Mouse (Mus musculus) liver, embryonic 11.5 days (tissue): ENCODE data around the gene Ddx46. TPM values are rescaled to one million over a fixed set of nuclear protein-coding genes. Genes with fewer than 3 reads are reported as not detected.
A peak's percentile ranks its signal among the peaks of the same experiment; 100 is the strongest.

ENCODE experiments used
- ATAC-seq: fragments of 200-750 bp; cut with Nextera tagmentation; replicated peaks from 2 replicates; pipeline ENCODE4 v1.8.0; 2017; ENCODE audit warnings: moderate number of reproducible peaks, mild to moderate bottlenecking, moderate TSS enrichment, moderate library complexity; ENCODE audit not compliant: low FRiP score
- DNase-seq: peaks from one replicate; pipeline ENCODE4 v3.0.0-alpha.2; 2017; ENCODE audit warnings: low spot score
- H3K27ac ChIP-seq: fragments of 300-500 bp; sonication (generic); 2 replicates; pipeline ENCODE4 v1.5.1; 2014; ENCODE audit warnings: mild to moderate bottlenecking, low read depth, low read length, control low read depth
- H3K27me3 ChIP-seq: fragments of 300-500 bp; sonication (generic); replicated peaks from 2 replicates; pipeline ENCODE4 v1.6.1; 2014; ENCODE audit warnings: low read length, mixed read lengths; ENCODE audit not compliant: control insufficient read depth, insufficient read depth
- H3K36me3 ChIP-seq: fragments of 300-500 bp; sonication (generic); 2 replicates; pipeline ENCODE4 v1.6.1; 2014; ENCODE audit warnings: mild to moderate bottlenecking, low read length, moderate library complexity, mixed read lengths; ENCODE audit not compliant: control insufficient read depth, insufficient read depth
- H3K4me1 ChIP-seq: fragments of 300-500 bp; sonication (generic); replicated peaks from 2 replicates; pipeline ENCODE4 v1.6.1; 2014; ENCODE audit warnings: low read length, mixed read lengths; ENCODE audit not compliant: control insufficient read depth, insufficient read depth
- H3K4me2 ChIP-seq: fragments of 300-500 bp; sonication (generic); 2 replicates; pipeline ENCODE4 v1.6.1; 2014; ENCODE audit warnings: mild to moderate bottlenecking, control low read depth, moderate library complexity
- H3K4me3 ChIP-seq: fragments of 300-500 bp; sonication (generic); 2 replicates; pipeline ENCODE4 v1.5.1; 2014; ENCODE audit warnings: low read depth, low read length, control low read depth
- H3K9ac ChIP-seq: fragments of 300-500 bp; sonication (generic); 2 replicates; pipeline ENCODE4 v1.6.1; 2014; ENCODE audit warnings: low read depth, low read length, control low read depth
- H3K9me3 ChIP-seq: fragments of 300-500 bp; sonication (generic); 2 replicates; pipeline ENCODE4 v1.6.1; 2016; ENCODE audit warnings: low read length, inconsistent platforms, mixed read lengths; ENCODE audit not compliant: control insufficient read depth
- WGBS: fragments of 180-500 bp; shearing (Covaris S2); extraction: QIAGEN DNeasy Blood & Tissue Kit; methylation state at CpG from one replicate; pipeline ENCODE4 v1.1.7; 2014; 5-methylcytosine and 5-hydroxymethylcytosine counted together
- polyA plus RNA-seq: library from polyadenylated mRNA; unstranded; fragments of >200 nt; fragmentation: Nextera tagmentation; extraction: Ambion mirVana; gene quantifications from 2 replicates; pipeline ENCODE4 v1.2.1, GENCODE M21; 2014

Gene Ddx46
- 51.5 and 54.0 TPM in 2 replicates for polyA plus RNA-seq

- peak within 1 kb of the TSS; percentile 100 for H3K4me3 ChIP-seq
- H3K9ac ChIP-seq = peak within 1 kb of the TSS; percentile 94
- peaks cover 17% of the 10 kb centered on the region for H3K36me3 ChIP-seq
- peak within 1 kb of the TSS; percentile 68 for H3K27ac ChIP-seq
- H3K9me3 ChIP-seq = no peaks in the 10 kb centered on the region
- ATAC-seq (peak; percentile 92), DNase-seq (peak; percentile 88)
- H3K4me1 ChIP-seq = peaks cover 9% of the 10 kb centered on the region
- H3K4me2 ChIP-seq = peak within 1 kb of the TSS; percentile 74
- 5% methylated on average over 30 of the region's 30 CpGs for WGBS
- H3K27me3 ChIP-seq = no peaks in the 10 kb centered on the region
Measured at GRCm38 (mm10) chr13:55634639-55635127, at the start of gene Ddx46. TSS of gene Ddx46 (plus strand) at chr13:55635027.

DNA sequence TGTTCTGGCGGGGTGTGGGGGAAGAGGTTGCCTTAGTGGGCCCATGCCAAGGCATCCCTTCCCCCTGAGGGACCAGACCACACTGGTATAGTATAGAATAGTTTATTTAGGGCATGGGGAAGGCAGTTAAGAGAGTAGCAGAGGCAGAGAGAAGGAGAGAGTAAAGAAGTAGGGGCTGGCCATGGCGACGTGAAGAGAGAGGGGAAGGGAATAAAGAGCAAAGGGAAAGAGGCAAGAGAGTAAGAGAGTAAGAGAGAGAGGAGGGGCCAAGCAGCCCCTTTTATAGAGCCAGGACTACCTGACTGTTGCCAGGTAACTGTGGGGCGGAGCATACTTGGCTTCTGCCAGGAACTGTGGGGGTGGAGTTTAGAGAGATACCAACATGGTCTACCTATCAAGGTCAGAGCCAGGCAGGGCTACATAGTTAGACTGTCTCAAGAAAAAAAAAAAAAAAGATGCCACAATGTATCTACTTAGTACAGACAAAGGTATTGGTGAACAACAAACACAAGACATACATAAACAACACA is 42.8 kb upstream of the Ddx46 start:
- no peak for DNase-seq
- Histone ChIP-seq H3K4me1 (peaks cover 2% of the 10 kb centered on the region; the same call in 1 of the 2 replicates), H3K9ac (no peak overlapping the region), H3K27ac (no peak overlapping the region), H3K9me3 (no peaks in the 10 kb centered on the region), H3K4me2 (no peak overlapping the region; the same call in 1 of the 2 replicates), H3K36me3 (peaks cover 16% of the 10 kb centered on the region), H3K27me3 (no peaks in the 10 kb centered on the region), H3K4me3 (no peak overlapping the region)
- WGBS = 72% methylated on average over 4 of the region's 4 CpGs
- peak; percentile 44; the same call in 1 of the 2 replicates for ATAC-seq

GRCm38 (mm10) chr13:55592512-55593253 is 42.1 kb upstream of the Ddx46 start:
- Histone ChIP-seq H3K27me3 (no peaks in the 10 kb centered on the region), H3K4me2 (peak overlapping the region; percentile 81), H3K9ac (peak overlapping the region; percentile 93), H3K9me3 (no peaks in the 10 kb centered on the region), H3K36me3 (peaks cover 19% of the 10 kb centered on the region), H3K27ac (0 out of 2 replicates have a peak overlapping the region, but pooled peaks have one; percentile 34), H3K4me1 (peaks cover 2% of the 10 kb centered on the region; the same call in 1 of the 2 replicates), H3K4me3 (peak overlapping the region; percentile 95)
- ATAC-seq (peak; percentile 98), DNase-seq (peak; percentile 93)
- WGBS = 4% methylated on average over 29 of the region's 29 CpGs

DNA sequence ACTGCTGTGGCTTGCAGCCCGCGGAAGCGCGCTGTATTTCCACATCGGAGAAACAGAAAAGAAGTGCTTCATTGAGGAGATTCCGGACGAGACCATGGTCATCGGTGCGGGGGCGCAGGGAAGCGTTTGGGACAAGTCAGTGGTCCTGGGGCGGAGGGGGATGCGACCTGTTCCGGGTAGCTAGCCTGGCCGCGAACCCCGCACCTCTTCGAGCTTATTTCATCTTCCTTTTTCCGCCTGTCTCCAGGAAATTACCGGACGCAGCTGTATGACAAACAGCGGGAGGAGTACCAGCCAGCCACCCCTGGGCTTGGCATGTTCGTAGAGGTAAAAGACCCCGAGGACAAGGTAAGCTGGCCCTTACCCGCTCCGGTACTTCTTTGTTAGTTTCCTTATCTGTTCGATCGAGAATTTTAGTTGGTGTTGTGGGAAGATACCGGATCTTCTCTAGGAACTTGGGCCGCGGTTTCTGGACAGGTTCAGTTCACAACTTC is 41.5 kb upstream of the Ddx46 start:
- 0 out of 2 replicates have a peak overlapping the region, but pooled peaks have one; percentile 34 for H3K27ac ChIP-seq
- peaks cover 23% of the 10 kb centered on the region for H3K36me3 ChIP-seq
- no peaks in the 10 kb centered on the region for H3K9me3 ChIP-seq
- no peaks in the 10 kb centered on the region for H3K27me3 ChIP-seq
- H3K4me3 ChIP-seq = peak overlapping the region; percentile 95
- peak overlapping the region; percentile 81 for H3K4me2 ChIP-seq
- peaks cover 2% of the 10 kb centered on the region; the same call in 1 of the 2 replicates for H3K4me1 ChIP-seq
- ATAC-seq = peak; percentile 37; the same call in 1 of the 2 replicates
- under 1% methylated on average over 31 of the region's 31 CpGs for WGBS
- H3K9ac ChIP-seq = peak overlapping the region; percentile 93
- no peak for DNase-seq

DNA sequence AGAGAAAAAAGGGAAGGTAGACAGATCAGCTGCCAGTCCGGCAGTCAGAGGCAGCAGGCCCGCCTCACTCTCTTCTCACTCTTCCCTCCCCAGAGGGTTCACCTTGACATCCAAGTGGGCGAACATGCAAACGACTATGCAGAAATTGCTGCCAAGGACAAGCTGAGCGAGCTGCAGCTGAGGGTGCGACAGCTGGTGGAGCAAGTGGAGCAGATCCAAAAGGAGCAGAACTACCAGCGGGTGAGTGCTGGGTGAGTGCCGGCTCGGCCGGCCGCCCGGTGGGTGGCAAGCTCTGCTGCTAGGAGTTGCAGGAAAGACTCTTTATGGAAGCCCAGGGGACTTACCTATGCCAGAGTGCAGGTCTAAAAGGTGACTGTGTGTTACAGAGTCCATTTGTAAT is 39.5 kb upstream of the Ddx46 start:
- 93% methylated on average over 12 of the region's 12 CpGs for WGBS
- Histone ChIP-seq H3K9me3 (no peaks in the 10 kb centered on the region), H3K4me2 (no peak overlapping the region), H3K27me3 (no peaks in the 10 kb centered on the region), H3K27ac (no peak overlapping the region), H3K36me3 (peaks cover 23% of the 10 kb centered on the region), H3K9ac (no peak overlapping the region), H3K4me1 (peaks cover 6% of the 10 kb centered on the region; the same call in 1 of the 2 replicates), H3K4me3 (no peak overlapping the region)
- ATAC-seq = no peak
- no peak for DNase-seq

DNA sequence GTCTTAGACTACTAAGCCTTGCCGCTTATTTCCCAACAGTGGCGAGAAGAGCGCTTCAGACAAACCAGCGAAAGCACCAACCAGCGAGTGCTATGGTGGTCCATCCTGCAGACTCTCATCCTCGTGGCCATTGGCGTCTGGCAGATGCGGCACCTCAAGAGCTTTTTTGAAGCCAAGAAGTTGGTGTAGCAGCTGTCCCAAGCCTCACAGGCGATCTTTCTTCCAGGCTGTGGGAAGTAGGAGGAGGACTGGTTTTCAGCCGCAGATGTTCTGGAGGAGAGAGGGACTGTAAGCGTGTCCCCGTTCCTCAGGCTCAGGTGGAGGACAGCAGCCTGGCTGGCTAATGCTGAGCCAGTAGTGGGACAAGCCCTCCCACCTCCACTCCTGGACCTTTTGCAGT is 38.0 kb upstream of the Ddx46 start:
- Histone ChIP-seq H3K9ac (no peak overlapping the region), H3K36me3 (peaks cover 23% of the 10 kb centered on the region), H3K9me3 (no peaks in the 10 kb centered on the region), H3K27ac (no peak overlapping the region), H3K4me3 (no peak overlapping the region), H3K4me2 (no peak overlapping the region), H3K27me3 (no peaks in the 10 kb centered on the region), H3K4me1 (peaks cover 11% of the 10 kb centered on the region)
- DNase-seq = no peak
- 96% methylated on average over 12 of the region's 12 CpGs for WGBS
- no peak for ATAC-seq

GRCm38 (mm10) chr13:55599566-55600540 is 35.0 kb upstream of the Ddx46 start, which contains the start of gene B4galt7:
TSS of gene B4galt7 (plus strand) at chr13:55599896.
- H3K9ac ChIP-seq = peak within 1 kb of the TSS; percentile 81
- DNase-seq (peak; percentile 89), ATAC-seq (peak; percentile 85)
- peak within 1 kb of the TSS; percentile 91 for H3K4me2 ChIP-seq
- H3K27me3 ChIP-seq = no peaks in the 10 kb centered on the region
- H3K4me1 ChIP-seq = peaks cover 9% of the 10 kb centered on the region
- peak within 1 kb of the TSS; percentile 32; the same call in 1 of the 2 replicates for H3K27ac ChIP-seq
- peak within 1 kb of the TSS; percentile 89 for H3K4me3 ChIP-seq
- peaks cover 26% of the 10 kb centered on the region for H3K36me3 ChIP-seq
- no peaks in the 10 kb centered on the region for H3K9me3 ChIP-seq
- 8% methylated on average over 51 of the region's 51 CpGs for WGBS

DNA sequence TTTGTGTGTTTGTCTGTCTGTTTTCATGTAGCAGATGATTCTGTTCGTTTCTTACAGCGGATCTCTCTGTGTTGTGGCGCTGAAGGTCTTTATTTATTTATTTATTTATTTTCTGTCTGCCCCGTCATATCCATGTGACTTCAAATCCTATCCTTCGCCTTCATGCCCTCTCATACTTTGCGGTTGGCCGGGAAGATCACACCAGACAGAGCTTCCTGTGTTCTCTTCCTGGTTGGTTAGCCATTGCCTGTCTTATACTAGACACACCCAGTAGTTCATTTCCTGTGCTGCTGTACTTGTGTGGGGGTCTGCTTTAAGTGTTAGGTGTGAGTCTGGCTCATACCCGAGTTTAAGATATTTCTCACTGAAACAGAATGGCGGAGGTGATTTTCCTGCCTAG is 34.2 kb upstream of the Ddx46 start:
- Histone ChIP-seq H3K27ac (no peak overlapping the region), H3K27me3 (no peaks in the 10 kb centered on the region), H3K9me3 (no peaks in the 10 kb centered on the region), H3K4me3 (peak overlapping the region; percentile 89), H3K9ac (peak overlapping the region; percentile 81), H3K36me3 (peaks cover 21% of the 10 kb centered on the region), H3K4me1 (peaks cover 9% of the 10 kb centered on the region), H3K4me2 (peak overlapping the region; percentile 91)
- ATAC-seq (peak; percentile 54), DNase-seq (no peak)
- 13% methylated on average over 9 of the region's 9 CpGs for WGBS
